Mouse (Mus musculus): Measurements from ENCODE around the gene Ptpn13.
A peak's percentile ranks its signal among the peaks of the same experiment; 100 is the strongest.

Ptpn13 gene

DNA sequence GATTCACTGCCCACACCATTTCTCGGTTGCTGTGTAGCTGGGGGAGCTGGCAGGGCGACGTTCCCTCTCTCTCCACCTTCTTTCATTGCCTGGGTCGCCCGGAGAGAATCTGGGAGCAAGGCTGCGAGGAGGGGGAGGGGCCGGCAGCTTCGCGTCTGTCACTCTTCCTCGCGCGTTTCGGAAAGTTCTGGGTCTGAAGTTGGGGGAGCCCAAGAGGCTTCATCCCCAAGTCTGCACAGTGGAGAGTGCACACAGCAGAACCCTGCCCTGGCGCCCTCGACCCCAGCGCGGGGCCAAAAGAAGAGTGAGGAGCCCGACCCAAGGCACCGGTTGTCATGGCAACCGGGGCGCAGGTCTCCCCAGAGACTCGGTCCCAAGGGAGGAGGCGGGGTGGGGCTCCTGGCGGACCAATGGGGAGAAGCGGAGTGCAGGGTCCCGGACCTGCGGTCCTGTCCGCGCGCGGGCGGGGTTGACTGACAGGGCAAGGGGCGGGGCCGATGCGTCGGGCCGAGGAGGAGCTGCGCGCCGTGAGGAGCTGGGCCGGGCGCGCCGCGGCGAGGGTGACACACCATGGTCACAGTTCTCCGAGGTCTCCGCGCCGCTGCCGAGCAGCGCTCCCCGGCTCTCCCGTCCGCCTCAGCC, at the start of gene Ptpn13:
TSS of gene Ptpn13 (plus strand) at position 515 of the 642 bp plus-strand sequence.
- DNase-seq: peak; percentile 99

DNA sequence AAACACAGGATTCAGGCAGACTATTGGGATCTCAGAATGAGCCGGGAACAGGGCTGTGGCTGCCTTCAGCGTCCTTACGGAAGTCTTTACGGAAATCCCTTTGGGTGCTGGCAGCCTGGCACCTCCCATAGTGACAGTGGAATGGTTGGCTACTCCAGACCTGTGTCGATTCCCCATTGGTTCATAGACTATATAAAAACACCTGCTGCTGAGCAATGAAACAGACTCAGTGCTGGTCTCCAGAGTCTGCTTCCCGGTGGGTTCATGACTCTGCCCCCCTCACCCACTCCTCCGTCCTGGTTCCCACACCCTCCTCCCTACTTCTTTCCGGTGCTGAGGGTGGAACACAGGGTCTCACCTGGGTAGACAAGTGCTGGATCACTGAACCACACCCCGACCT, 49.8 kb upstream of the Ptpn13 start:
- DNase-seq: no peak

- DNase-seq: peak; percentile 93
Measured at GRCm38 (mm10) chr5:103376354-103377295, 48.4 kb upstream of the Ptpn13 start.

GRCm38 (mm10) chr5:103377493-103378130, 47.4 kb upstream of the Ptpn13 start:
- DNase-seq: no peak

GRCm38 (mm10) chr5:103380785-103381527, 44.0 kb upstream of the Ptpn13 start:
- no peak for DNase-seq

DNA sequence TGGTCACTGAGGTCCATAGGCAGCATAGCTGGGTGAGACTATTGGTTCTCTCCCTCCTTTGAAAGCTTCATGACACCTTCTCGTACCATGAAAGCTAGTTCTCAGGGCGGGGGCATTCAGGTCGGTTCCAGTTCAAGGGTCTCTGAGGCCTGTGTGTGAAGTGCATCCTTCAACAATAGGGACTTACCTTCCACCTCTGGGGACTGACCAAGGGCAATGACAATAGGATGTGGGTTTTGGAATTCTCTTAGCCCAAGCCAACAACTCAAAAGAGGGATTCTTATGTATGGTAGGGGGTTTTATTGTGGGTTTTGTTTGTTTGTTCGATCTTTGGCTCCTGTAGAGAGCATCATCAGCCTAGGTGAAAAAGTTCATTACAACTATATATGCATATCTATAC, 42.0 kb upstream of the Ptpn13 start:
- peak; percentile 56 for DNase-seq

- peak; percentile 35 for DNase-seq
Measured at GRCm38 (mm10) chr5:103384021-103384420, 41.0 kb upstream of the Ptpn13 start.

GRCm38 (mm10) chr5:103387540-103388026, 37.4 kb upstream of the Ptpn13 start:
- DNase-seq: peak; percentile 99

DNA sequence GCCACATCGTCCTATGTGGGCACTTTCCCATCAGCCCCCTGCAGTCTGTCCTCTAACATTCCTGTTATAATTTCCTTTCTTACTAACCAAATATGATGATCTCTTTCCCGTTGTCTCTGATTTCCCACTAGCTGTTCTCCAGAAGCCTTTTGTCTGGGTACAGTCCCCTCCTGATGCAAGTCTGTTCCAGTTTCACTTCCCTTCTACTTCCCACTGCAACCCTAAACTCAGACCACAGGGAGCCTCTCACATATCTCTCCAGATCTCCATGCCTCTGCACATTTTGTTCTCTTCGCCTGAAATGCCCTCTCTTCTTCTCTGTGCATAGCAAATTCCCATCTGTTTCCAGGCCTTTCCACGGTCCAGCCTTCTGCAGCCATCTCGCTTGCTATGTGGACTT, 35.6 kb upstream of the Ptpn13 start:
- peak; percentile 95 for DNase-seq

DNA sequence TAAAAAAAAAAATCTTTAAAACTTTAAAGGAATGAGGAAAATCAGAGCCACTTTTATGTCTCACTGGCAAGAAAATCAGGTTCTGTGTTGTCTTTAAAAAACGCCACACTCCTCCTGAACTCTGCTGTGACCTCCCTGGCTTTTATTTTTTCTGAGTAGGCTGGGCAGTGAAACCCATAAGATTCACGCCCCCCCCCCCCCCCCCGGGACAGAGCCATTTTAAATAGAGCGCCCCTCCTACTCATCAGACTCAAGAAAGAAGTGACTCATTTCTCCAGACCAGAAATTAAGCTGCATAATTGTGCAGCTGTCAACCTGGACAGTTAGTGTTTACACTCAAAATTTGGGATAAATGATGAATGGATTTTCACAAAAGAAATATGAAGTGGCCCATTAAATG, 31.8 kb upstream of the Ptpn13 start:
- peak; percentile 42 for DNase-seq

DNA sequence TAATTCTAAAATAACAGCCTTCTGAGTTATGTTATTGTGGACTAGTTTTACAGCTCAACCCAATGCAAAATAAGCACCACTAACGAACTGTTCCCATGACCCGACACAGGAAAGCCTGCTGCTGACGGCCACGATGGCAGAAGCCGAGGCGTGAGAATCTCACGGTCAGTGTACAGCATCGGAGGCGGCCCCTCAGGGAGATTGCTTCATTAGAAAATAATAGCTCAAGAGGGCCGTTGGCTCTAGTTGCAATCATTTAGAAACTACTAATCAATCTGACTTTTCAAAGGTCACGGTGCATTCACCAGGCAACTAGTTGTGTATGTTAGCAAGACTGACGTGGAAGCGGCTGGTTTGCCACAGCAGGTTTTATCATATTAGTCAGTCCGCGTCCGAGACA, 31.2 kb upstream of the Ptpn13 start:
- DNase-seq: peak; percentile 76

- DNase-seq: peak; percentile 37
Measured at GRCm38 (mm10) chr5:103395683-103396082, 29.3 kb upstream of the Ptpn13 start.

DNA sequence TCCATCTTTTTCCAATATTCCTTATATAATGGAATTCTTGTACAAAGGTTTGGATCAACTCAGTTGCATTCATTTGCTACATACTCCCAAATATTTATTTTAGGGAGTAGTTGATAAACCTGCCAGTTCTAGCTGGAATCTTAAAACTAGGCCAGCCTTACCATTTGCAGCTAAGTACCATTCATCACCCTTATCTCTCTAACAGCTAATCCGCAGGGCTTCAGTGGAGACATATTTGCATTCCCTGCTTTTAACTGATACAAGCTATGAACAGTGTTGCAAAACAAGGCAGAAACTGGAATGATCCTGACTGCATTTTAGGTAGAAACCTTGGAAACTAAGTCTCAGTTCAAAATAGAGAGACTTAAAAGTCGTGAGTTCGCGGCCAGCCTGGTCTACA, 27.6 kb upstream of the Ptpn13 start:
- peak; percentile 25 for DNase-seq

DNA sequence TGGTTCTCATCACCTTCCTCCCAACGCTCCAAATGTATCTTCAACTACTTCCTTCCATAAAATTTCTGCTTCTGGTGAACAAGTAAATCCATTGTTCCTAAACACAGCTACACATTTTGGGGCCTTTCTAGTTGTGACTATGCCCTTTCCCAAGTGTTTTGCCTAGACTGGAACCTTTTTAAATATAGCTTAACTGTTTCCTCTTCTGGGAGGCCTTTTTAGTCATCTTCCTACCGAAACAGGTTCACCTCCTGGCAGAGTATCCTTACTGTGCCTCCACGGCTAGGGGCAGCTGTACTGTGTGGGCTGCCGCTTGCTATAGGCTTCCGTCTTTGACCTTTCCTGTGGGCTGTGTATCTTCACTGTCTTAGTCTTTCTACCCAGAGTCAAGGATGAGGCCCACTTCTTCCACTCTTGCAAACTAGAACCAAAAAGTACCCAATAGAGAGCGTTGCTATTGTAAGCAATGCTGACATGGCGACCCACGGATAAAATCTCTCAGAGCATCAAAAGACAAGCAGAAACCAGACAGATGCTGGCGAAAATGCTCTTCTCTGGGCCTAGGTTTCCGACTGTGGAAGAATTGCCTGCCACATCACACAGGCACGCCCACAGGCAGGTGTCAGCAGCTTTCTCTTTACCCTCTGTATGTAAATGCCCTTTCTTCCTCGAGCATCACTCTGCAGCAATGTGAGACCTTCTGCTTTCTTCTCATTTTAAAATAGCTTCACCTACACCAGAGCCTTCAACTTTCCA, 20.6 kb upstream of the Ptpn13 start:
- DNase-seq: peak; percentile 70

- peak; percentile 80 for DNase-seq
Measured at GRCm38 (mm10) chr5:103405921-103406320, 19.1 kb upstream of the Ptpn13 start.

DNA sequence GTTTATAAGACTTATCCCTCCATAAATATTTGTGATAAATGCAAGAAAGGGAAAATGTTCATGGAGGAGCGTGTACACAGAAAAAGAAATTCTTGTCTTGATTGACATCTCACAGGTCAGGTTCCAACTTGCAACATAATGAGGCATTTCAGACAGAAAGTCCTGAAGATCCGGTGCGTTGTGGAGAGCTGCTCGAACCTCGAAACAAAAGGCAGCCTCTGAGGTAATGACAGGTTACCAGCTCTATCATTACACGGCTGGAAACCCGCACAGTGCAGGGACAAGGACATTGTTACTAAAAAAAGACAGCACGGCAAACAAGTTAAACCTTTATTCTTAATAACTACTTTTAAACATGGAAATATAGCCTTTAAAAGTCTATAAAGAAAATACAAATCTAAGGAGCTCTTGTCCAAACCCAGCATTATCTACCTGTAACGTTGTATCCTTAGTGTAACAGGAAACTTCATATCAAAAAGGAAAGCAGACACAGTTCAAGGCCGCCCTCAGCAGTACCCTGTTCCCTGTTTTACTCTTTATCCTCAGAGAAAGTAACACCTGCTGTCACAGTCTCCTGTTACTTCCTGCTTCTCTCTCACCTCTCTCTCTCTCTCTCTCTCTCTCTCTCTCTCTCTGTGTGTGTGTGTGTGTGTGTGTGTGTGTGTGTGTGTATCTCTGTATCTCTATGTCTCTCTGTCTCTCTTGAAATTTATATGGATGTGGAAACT, 12.8 kb upstream of the Ptpn13 start:
- DNase-seq: peak; percentile 29

DNA sequence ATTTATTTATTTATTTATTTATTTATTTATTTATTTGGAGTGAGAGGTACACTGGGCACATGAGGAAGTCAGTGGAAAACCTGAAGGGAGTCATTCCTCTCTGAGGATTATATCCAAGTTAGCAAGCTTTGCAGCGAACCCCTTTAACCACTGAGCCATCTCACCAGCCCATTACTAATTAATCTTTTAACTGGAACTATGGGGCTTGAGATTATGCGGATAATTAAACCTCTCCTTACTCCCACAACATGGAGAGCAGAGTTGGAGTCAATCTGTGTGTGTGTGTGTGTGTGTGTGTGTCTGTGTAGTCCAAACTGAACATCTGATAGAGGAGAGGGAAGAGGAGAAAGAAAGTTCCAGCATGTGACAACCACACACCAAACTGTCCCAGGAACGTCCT, 10.4 kb upstream of the Ptpn13 start:
- DNase-seq: no peak

GRCm38 (mm10) chr5:103418009-103418408, 7.0 kb upstream of the Ptpn13 start:
- DNase-seq: no peak

GRCm38 (mm10) chr5:103418886-103419285, 6.1 kb upstream of the Ptpn13 start:
- DNase-seq: no peak

DNA sequence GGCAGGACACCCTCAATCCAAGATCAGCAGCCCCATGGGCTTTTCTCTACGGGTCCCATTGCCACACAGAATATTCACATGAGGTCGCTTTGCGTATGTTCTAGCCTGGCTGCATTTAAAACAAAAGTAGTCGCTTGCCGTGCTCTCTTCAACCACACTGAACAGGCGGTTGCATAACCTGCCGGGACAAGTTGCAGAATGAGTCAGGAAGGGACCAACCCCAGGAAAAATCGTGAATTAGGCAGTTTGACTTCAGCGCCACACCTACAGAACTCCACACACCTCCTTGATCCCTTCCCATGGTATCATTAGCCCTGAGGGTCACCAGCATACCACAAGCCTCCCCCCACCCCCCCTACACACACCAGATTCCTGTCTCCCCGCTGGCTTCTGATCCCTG, 4.4 kb upstream of the Ptpn13 start:
- no peak for DNase-seq

- DNase-seq: no peak
Measured at GRCm38 (mm10) chr5:103422609-103423008, 2.4 kb upstream of the Ptpn13 start.
